Mouse (Mus musculus) embryonic fibroblast, embryonic 13.5 days (primary cell): ENCODE data around the gene Gm29427. TPM values are rescaled to one million over a fixed set of nuclear protein-coding genes. Genes with fewer than 3 reads are reported as not detected.
A peak's percentile ranks its signal among the peaks of the same experiment; 100 is the strongest.

ENCODE experiments used
- H3K27ac ChIP-seq: 2 replicates; pipeline ENCODE4 v1.5.1; 2012; ENCODE audit warnings: low read length, control low read depth, inconsistent platforms; ENCODE audit not compliant: insufficient read depth
- H3K4me1 ChIP-seq: 2 replicates; pipeline ENCODE4 v1.6.1; 2011; ENCODE audit warnings: low read length; ENCODE audit not compliant: control insufficient read depth, insufficient read depth
- H3K4me3 ChIP-seq: 2 replicates; pipeline ENCODE4 v1.5.1; 2011; ENCODE audit warnings: mild to moderate bottlenecking, control low read depth, low read length; ENCODE audit not compliant: insufficient read depth
- CTCF ChIP-seq: IDR thresholded peaks from 2 replicates; pipeline ENCODE4 v1.5.1; 2011; ENCODE audit warnings: mild to moderate bottlenecking, control low read depth, low read length, moderate library complexity, borderline replicate concordance; ENCODE audit not compliant: insufficient read depth
- POLR2A ChIP-seq: IDR thresholded peaks from 2 replicates; pipeline ENCODE4 v1.6.1; 2011; ENCODE audit warnings: low read depth, mild to moderate bottlenecking, control low read depth, low read length, moderate library complexity
- polyA plus RNA-seq: library from polyadenylated mRNA; stranded (reverse); fragments of >200 nt; gene quantifications from 2 replicates; pipeline ENCODE4 v1.2.4, GENCODE M21; 2011; ENCODE audit warnings: low read depth; ENCODE audit not compliant: missing spikeins, insufficient read length

Gene Gm29427
- polyA plus RNA-seq: not detected in 2 replicates

- Histone ChIP-seq H3K4me1 (no peaks in the 10 kb centered on the region; the same call in 1 of the 2 replicates), H3K27ac (0 out of 2 replicates have a peak within 1 kb of the TSS, but pooled peaks have one; percentile 47), H3K4me3 (peak within 1 kb of the TSS; percentile 91)
- no peak for TF ChIP-seq CTCF
- TF ChIP-seq POLR2A: peak; percentile 82
Measured at GRCm38 (mm10) chr1:130715561-130716217, at the start of gene Gm29427. Gene Gm29427, minus strand, starts transcription at chr1:130715799.

- Histone ChIP-seq H3K27ac (no peak overlapping the region), H3K4me3 (no peak overlapping the region), H3K4me1 (no peaks in the 10 kb centered on the region)
- TF ChIP-seq POLR2A: no peak
- no peak for TF ChIP-seq CTCF
Measured at GRCm38 (mm10) chr1:130764027-130764461, 48.4 kb upstream of the Gm29427 start.

GRCm38 (mm10) chr1:130762045-130762760 is 46.6 kb upstream of the Gm29427 start:
- TF ChIP-seq POLR2A: no peak
- TF ChIP-seq CTCF: no peak
- H3K4me3 ChIP-seq: no peak overlapping the region
- no peaks in the 10 kb centered on the region for H3K4me1 ChIP-seq
- no peak overlapping the region for H3K27ac ChIP-seq

- H3K4me1 ChIP-seq: no peaks in the 10 kb centered on the region
- no peak overlapping the region for H3K27ac ChIP-seq
- TF ChIP-seq POLR2A (no peak), CTCF (no peak)
- no peak overlapping the region for H3K4me3 ChIP-seq
Measured at GRCm38 (mm10) chr1:130761597-130761996, 46.0 kb upstream of the Gm29427 start.

- Histone ChIP-seq H3K4me3 (no peak overlapping the region), H3K4me1 (no peaks in the 10 kb centered on the region), H3K27ac (no peak overlapping the region)
- TF ChIP-seq POLR2A (no peak), CTCF (no peak)
Measured at GRCm38 (mm10) chr1:130759689-130760088, 44.1 kb upstream of the Gm29427 start.

- TF ChIP-seq POLR2A (no peak), CTCF (no peak)
- Histone ChIP-seq H3K4me1 (peaks cover 8% of the 10 kb centered on the region; the same call in 1 of the 2 replicates), H3K4me3 (no peak overlapping the region), H3K27ac (no peak overlapping the region)
Measured at GRCm38 (mm10) chr1:130746819-130747218, 31.2 kb upstream of the Gm29427 start.

- Histone ChIP-seq H3K4me3 (no peak overlapping the region), H3K27ac (no peak overlapping the region), H3K4me1 (peaks cover 14% of the 10 kb centered on the region; the same call in 1 of the 2 replicates)
- TF ChIP-seq CTCF: no peak
- TF ChIP-seq POLR2A: no peak
Measured at GRCm38 (mm10) chr1:130745591-130745990, 30.0 kb upstream of the Gm29427 start.

GRCm38 (mm10) chr1:130744961-130745360 is 29.4 kb upstream of the Gm29427 start:
- no peak for TF ChIP-seq POLR2A
- no peak for TF ChIP-seq CTCF

GRCm38 (mm10) chr1:130744217-130744616 is 28.6 kb upstream of the Gm29427 start:
- no peak for TF ChIP-seq POLR2A
- TF ChIP-seq CTCF: no peak

More at GRCm38 (mm10) chr1:130744961-130745360, 29.4 kb upstream of the Gm29427 start:
- peaks cover 16% of the 10 kb centered on the region; the same call in 1 of the 2 replicates for H3K4me1 ChIP-seq
- no peak overlapping the region for H3K27ac ChIP-seq
- no peak overlapping the region for H3K4me3 ChIP-seq

GRCm38 (mm10) chr1:130743775-130744174 is 28.2 kb upstream of the Gm29427 start:
- H3K27ac ChIP-seq: no peak overlapping the region
- TF ChIP-seq CTCF: no peak
- TF ChIP-seq POLR2A: no peak
- no peak overlapping the region for H3K4me3 ChIP-seq
- peaks cover 16% of the 10 kb centered on the region; the same call in 1 of the 2 replicates for H3K4me1 ChIP-seq

More at GRCm38 (mm10) chr1:130744217-130744616, 28.6 kb upstream of the Gm29427 start:
- Histone ChIP-seq H3K4me1 (peaks cover 16% of the 10 kb centered on the region; the same call in 1 of the 2 replicates), H3K4me3 (no peak overlapping the region), H3K27ac (no peak overlapping the region)
